Mouse (Mus musculus) cerebellum, postnatal 4 days (tissue): ENCODE measurements at regions not wholly inside any gene's neighbourhood (a gene's known extent, or its start where the extent isn't known, plus 50 kb on each side); places are given as distances from the start of the nearest gene placed in this dataset.

ENCODE experiments used
- DNase-seq, 2 experiments: peaks; one replicate each; pipeline ENCODE4 v3.0.0; 2022; ENCODE audit warnings: low spot score in 2 of 2, mixed read lengths in 1 of 2

GRCm38 (mm10) chr11:56290651-56291578 is 250.1 kb upstream of the Nmur2 start:
- no peak for DNase-seq

GRCm38 (mm10) chr11:56285575-56286260 is 244.9 kb upstream of the Nmur2 start:
- no peak for DNase-seq

GRCm38 (mm10) chr11:56281201-56281600 is 240.4 kb upstream of the Nmur2 start:
- DNase-seq = no peak

- no peak for DNase-seq
Measured at GRCm38 (mm10) chr11:56280216-56280615, 239.4 kb upstream of the Nmur2 start.

GRCm38 (mm10) chr11:56269915-56270493 is 229.2 kb upstream of the Nmur2 start:
- DNase-seq = no peak

- DNase-seq = no peak
Measured at GRCm38 (mm10) chr11:56262726-56263125, 221.9 kb upstream of the Nmur2 start.

- no peak for DNase-seq
Measured at GRCm38 (mm10) chr11:56256356-56256755, 215.5 kb upstream of the Nmur2 start.

GRCm38 (mm10) chr11:56254437-56254836 is 213.6 kb upstream of the Nmur2 start:
- no peak for DNase-seq

GRCm38 (mm10) chr11:56247333-56247823 is 206.6 kb upstream of the Nmur2 start:
- no peak for DNase-seq

- DNase-seq = peak in 1 of 2 experiments; percentile 32
Measured at GRCm38 (mm10) chr11:56246549-56247332, 205.9 kb upstream of the Nmur2 start.

- DNase-seq = no peak
Measured at GRCm38 (mm10) chr11:56244951-56245350, 204.1 kb upstream of the Nmur2 start.

- peak in 1 of 2 experiments; percentile 4 for DNase-seq
Measured at GRCm38 (mm10) chr11:56243447-56243846, 202.6 kb upstream of the Nmur2 start.

- DNase-seq = no peak
Measured at GRCm38 (mm10) chr11:56238745-56239144, 197.9 kb upstream of the Nmur2 start.

- DNase-seq = no peak
Measured at GRCm38 (mm10) chr11:56224999-56225398, 184.2 kb upstream of the Nmur2 start.

GRCm38 (mm10) chr11:56215706-56216105 is 174.9 kb upstream of the Nmur2 start:
- no peak for DNase-seq

GRCm38 (mm10) chr11:56201844-56202243 is 161.0 kb upstream of the Nmur2 start:
- DNase-seq = no peak

GRCm38 (mm10) chr11:56195316-56195715 is 154.5 kb upstream of the Nmur2 start:
- no peak for DNase-seq

- no peak for DNase-seq
Measured at GRCm38 (mm10) chr11:56193426-56193825, 152.6 kb upstream of the Nmur2 start.

GRCm38 (mm10) chr11:56173895-56174294 is 133.1 kb upstream of the Nmur2 start:
- no peak for DNase-seq

- no peak for DNase-seq
Measured at GRCm38 (mm10) chr11:56173246-56173645, 132.4 kb upstream of the Nmur2 start.

- peak in 1 of 2 experiments; percentile 45 for DNase-seq
Measured at GRCm38 (mm10) chr11:56169576-56169975, 128.8 kb upstream of the Nmur2 start.
